In the genomic region with DNA sequence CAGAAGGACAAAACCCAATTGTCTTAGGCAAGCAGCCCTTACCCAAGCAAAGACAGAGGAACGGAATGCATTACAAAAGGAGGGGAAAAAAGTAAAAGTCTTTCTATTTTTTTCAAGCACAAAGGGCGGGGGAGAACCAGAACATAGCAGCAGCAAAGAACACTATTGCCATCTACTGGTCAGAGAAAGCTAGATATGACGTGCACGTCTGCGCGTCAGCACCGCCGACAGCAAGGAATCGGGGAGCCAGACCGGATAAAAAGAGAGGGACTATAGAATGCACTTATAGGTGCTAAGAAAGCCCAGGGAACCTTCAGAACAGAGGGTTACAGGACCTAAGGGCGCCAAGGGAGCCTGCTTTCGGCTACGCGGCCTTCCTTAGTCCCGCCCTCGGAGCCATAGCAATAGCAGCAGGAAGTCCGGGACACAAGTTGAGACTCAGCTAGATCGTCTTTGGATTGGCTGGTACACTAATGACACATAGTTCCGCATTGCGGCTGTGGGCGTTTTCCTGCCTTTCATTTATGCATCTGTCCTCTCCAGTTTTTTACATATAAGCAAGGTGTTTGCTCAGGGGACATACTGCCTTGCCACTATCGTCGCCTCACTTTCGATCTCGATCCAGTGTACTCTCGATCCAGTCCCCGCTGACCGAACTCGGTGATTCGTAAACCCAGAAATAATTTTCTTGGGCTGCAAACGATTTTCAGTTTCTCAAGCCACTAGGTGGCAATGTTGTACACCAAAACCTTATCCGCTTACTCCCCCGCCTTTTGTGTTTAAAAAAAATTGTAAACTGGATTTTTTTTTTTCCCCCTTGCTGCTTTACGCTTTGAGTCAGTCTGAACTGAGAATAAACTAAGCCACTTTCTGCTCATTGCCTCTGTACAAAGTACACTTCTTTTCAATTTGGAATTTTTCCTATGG, we compare ENCODE assay signal across 7 mouse cellular contexts. TPM values are rescaled to one million over a fixed set of nuclear protein-coding genes. Genes with fewer than 3 reads are reported as not detected.
DNase-seq lines count a peak whose midpoint lies in the region; ATAC-seq and TF ChIP-seq lines count a peak whose summit lies in the region.

No protein-coding gene starts in this region.

- H3K27me3 ChIP-seq in embryonic facial prominence, embryonic 12.5 days = no peaks in the 10 kb centered on the region
- no peaks in the 10 kb centered on the region for H3K27me3 ChIP-seq in heart, adult 2 months (ENCODE audit: control insufficient read depth, insufficient read depth, low read length)
- H3K27me3 ChIP-seq in limb, embryonic 13.5 days = no peaks in the 10 kb centered on the region
- no peaks in the 10 kb centered on the region for H3K27me3 ChIP-seq in midbrain, embryonic 16.5 days (ENCODE audit: control insufficient read depth, insufficient read depth, low read depth, low read length)

- no peaks in the 10 kb centered on the region for H3K4me1 ChIP-seq in embryonic facial prominence, embryonic 12.5 days
- H3K4me1 ChIP-seq in heart, adult 2 months (ENCODE audit: control insufficient read depth, insufficient read depth, low read length) = no peaks in the 10 kb centered on the region
- no peaks in the 10 kb centered on the region for H3K4me1 ChIP-seq in limb, embryonic 13.5 days
- no peaks in the 10 kb centered on the region; the same call in 1 of the 2 replicates for H3K4me1 ChIP-seq in midbrain, embryonic 16.5 days (ENCODE audit: control insufficient read depth, insufficient read depth, low read length)

- TF ChIP-seq EP300 in heart, adult 2 months (IDR thresholded peaks at IDR 0.05; ENCODE audit: insufficient read depth, low read depth, low read length) = peak; percentile 75

- peak; percentile 95 for ATAC-seq in embryonic facial prominence, embryonic 12.5 days (ENCODE audit: insufficient number of reproducible peaks, insufficient read depth, low FRiP score, low TSS enrichment)
- peak; percentile 98 for ATAC-seq in limb, embryonic 13.5 days (ENCODE audit: low FRiP score, low read depth)
- peak; percentile 97 for ATAC-seq in midbrain, embryonic 16.5 days

- no peaks in the 10 kb centered on the region for H3K36me3 ChIP-seq in embryonic facial prominence, embryonic 12.5 days
- no peaks in the 10 kb centered on the region for H3K36me3 ChIP-seq in heart, adult 2 months (ENCODE audit: control insufficient read depth, insufficient read depth, low read length)
- no peaks in the 10 kb centered on the region for H3K36me3 ChIP-seq in limb, embryonic 13.5 days
- no peaks in the 10 kb centered on the region for H3K36me3 ChIP-seq in midbrain, embryonic 16.5 days (ENCODE audit: control insufficient read depth, insufficient read depth, low read length)

- WGBS in embryonic facial prominence, embryonic 12.5 days = under 1% methylated on average over 34 of the region's 34 CpGs
- WGBS in heart, adult 2 months = under 1% methylated on average over 34 of the region's 34 CpGs
- WGBS in limb, embryonic 13.5 days = under 1% methylated on average over 34 of the region's 34 CpGs
- WGBS in midbrain, embryonic 16.5 days = under 1% methylated on average over 34 of the region's 34 CpGs

- H3K4me2 ChIP-seq in embryonic facial prominence, embryonic 12.5 days (replicated peaks) = peak overlapping the region; percentile 12; the same call in 1 of the 2 replicates
- H3K4me2 ChIP-seq in limb, embryonic 13.5 days (replicated peaks) = peak overlapping the region; percentile 27; the same call in 1 of the 2 replicates
- H3K4me2 ChIP-seq in midbrain, embryonic 16.5 days (ENCODE audit: low read length) = peak overlapping the region; percentile 36; the same call in 1 of the 2 replicates

- no peak overlapping the region; the same call in 1 of the 2 replicates for H3K9ac ChIP-seq in embryonic facial prominence, embryonic 12.5 days
- H3K9ac ChIP-seq in heart, adult 2 months (ENCODE audit: low read depth, low read length) = peak overlapping the region; percentile 83
- peak overlapping the region; percentile 61 for H3K9ac ChIP-seq in limb, embryonic 13.5 days
- H3K9ac ChIP-seq in midbrain, embryonic 16.5 days (ENCODE audit: low read depth, low read length) = peak overlapping the region; percentile 61; the same call in 1 of the 2 replicates

- peak overlapping the region; percentile 78 for H3K27ac ChIP-seq in embryonic facial prominence, embryonic 12.5 days
- peak overlapping the region; percentile 95 for H3K27ac ChIP-seq in heart, adult 2 months
- H3K27ac ChIP-seq in limb, embryonic 13.5 days = peak overlapping the region; percentile 88
- peak overlapping the region; percentile 84 for H3K27ac ChIP-seq in midbrain, embryonic 16.5 days (ENCODE audit: low read length)

- peak; percentile 64 for DNase-seq in adrenal gland, postnatal 25 days
- peak; percentile 88 to 89 for DNase-seq in heart, adult 2 months
- peak; percentile 82 to 94 for DNase-seq in kidney, adult 8-10 months
- DNase-seq in spleen, postnatal 10 days (ENCODE audit: low spot score in 2 of 2) = peak; percentile 81 to 86

- H3K9me3 ChIP-seq in embryonic facial prominence, embryonic 12.5 days = no peaks in the 10 kb centered on the region
- no peaks in the 10 kb centered on the region for H3K9me3 ChIP-seq in limb, embryonic 13.5 days
- no peaks in the 10 kb centered on the region for H3K9me3 ChIP-seq in midbrain, embryonic 16.5 days (replicated peaks; ENCODE audit: control insufficient read depth, low read length, poor library complexity, severe bottlenecking)

- no peaks in the 10 kb centered on the region for H3K79me2 ChIP-seq in heart, adult 2 months (replicated peaks; ENCODE audit: control insufficient read depth, insufficient read depth, low read length)

- peak; percentile 81 for TF ChIP-seq CTCF in heart, adult 2 months (IDR thresholded peaks at IDR 0.05)

- TF ChIP-seq POLR2A in heart, adult 2 months (IDR thresholded peaks at IDR 0.05; ENCODE audit: insufficient read depth, low read depth, low read length) = peak; percentile 20; the same call in 1 of the 2 replicates

- intact Hi-C loops in heart, adult 2 months (cut with DNase I) = loop anchor here (1.0 kb wide), 1 partner anchor 19 kb away; the partner anchor contains the start of gene Tmem29

- H3K4me3 ChIP-seq in embryonic facial prominence, embryonic 12.5 days = peak overlapping the region; percentile 42
- peak overlapping the region; percentile 65 for H3K4me3 ChIP-seq in heart, adult 2 months
- H3K4me3 ChIP-seq in limb, embryonic 13.5 days = peak overlapping the region; percentile 47
- H3K4me3 ChIP-seq in midbrain, embryonic 16.5 days (ENCODE audit: low read depth, low read length) = peak overlapping the region; percentile 38

RNA-seq across cellular contexts. Expression of gene Tmem29, which starts 19.2 kb away (rescaled TPM):
- total RNA-seq in adrenal gland, postnatal 25 days (2021) = 27.3 and 28.6 TPM in 2 replicates
- polyA plus RNA-seq in embryonic facial prominence, embryonic 12.5 days (2016; fragmentation: Nextera tagmentation; extraction: Ambion mirVana) = 40.1 and 42.7 TPM in 2 replicates
- 1 to 10 TPM; 3.5 to 4.4 TPM for total RNA-seq in heart, adult 2 months (2021)
- 1.4 and 4.0 TPM in 2 replicates for polyA plus RNA-seq in heart, adult 2 months (2012; rRNA removed)
- polyA plus RNA-seq in limb, embryonic 13.5 days (2015; fragmentation: Nextera tagmentation; extraction: Ambion mirVana) = 42.3 and 46.4 TPM in 2 replicates
- 72.3 and 78.0 TPM in 2 replicates for polyA plus RNA-seq in midbrain, embryonic 16.5 days (2015; fragmentation: Nextera tagmentation; extraction: Ambion mirVana)

Comparison
In these comparisons a context has a peak if more than half of its experiments do, and no peak if none do; other contexts are left out.
1. Peak in every context shown above with its lines: DNase-seq, ATAC-seq, H3K4me3 ChIP-seq and H3K27ac ChIP-seq.